Mouse (Mus musculus) neural tube, embryonic 10.5 days (tissue): ENCODE measurements at regions not wholly inside any gene's neighbourhood (a gene's known extent, or its start where the extent isn't known, plus 50 kb on each side); places are given as distances from the start of the nearest gene placed in this dataset.
"Not testable (repeated sequence)": the region's sequence is repeated elsewhere in the genome, so short reads cannot be mapped to it uniquely, and the experiment has no call there.

Experiments
- DNase-seq: peaks from one replicate; pipeline ENCODE4 v3.0.0-alpha.2; 2017; ENCODE audit warnings: low spot score; ENCODE audit errors: extremely low spot score

DNA sequence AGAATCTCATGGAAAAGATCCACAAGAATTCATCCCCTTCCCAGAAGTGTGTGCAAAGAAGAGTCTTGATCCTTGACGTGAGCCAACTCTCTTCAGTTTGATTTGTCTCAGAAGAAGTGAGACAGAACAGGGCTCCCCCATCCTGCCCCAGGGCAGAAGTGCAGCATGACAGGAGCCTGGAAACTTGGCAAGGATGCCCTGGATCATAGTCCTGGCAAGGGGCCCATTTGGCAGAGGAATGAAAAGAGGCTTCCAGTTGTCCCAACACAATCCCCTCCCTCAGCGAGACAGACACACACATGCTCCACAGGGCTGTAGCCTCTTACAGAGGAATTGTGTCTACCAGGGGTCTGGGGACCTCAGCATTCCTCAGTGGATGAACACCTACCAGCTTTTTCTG lies 102.7 kb downstream of the Ptpn20 start:
- no peak for DNase-seq

DNA sequence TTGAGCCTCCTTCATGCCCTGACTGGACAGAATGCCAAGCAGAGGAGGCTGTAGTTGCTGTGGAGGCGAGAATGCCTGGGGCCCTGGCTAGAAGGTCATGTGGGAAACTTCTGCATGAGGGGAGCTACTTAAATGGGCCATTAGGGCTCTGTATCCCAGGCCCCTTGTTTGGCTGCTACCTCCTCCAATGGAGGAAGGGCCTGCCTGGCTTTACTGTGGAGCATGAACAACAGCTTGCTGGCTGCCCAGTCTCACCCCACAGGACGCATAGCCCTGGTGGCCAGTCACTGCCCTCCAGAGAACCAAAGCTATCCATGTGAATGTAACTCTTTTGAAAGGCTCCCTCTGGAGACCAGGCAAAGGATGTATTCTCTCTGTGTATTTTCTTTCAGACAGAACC lies 105.2 kb downstream of the Ptpn20 start:
- no peak for DNase-seq

GRCm38 (mm10) chr14:33695362-33695982 lies 106.5 kb downstream of the Ptpn20 start:
- peak; percentile 90 for DNase-seq

- no peak for DNase-seq
These were observed 107.8 kb downstream of the Ptpn20 start for GRCm38 (mm10) chr14:33696817-33697216.

DNA sequence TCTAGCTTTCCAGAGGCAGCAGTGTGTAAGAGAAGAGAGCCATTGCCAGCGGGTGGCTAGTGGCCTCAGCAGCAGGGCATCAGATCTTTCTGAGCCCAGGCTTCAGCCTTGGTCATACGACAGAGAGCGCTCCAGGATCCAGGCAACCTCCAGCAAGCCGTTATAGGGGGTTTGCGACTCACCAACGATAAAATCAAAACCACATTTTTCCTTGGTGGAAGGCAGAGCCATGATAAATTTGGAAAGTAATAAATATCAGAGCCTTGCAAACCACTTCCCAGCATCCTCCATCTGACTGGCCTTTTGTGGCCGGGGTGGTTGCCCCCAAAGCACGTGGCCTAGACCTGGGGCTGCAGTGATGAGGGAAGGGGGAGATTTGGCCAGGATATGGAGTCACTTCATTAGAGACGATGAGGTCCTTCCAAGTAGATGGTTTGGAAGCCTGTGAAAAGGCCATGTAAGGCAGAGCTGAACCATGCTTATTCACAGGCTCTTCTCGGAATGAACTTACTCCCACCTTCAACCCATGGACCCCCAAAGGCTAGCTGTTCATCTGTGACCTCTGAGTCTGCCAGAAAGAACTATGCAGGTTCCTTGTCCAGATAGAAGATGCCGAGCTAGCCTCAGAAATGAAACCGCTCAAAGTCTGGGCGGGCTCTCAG lies 110.9 kb downstream of the Ptpn20 start:
- DNase-seq: no peak

DNA sequence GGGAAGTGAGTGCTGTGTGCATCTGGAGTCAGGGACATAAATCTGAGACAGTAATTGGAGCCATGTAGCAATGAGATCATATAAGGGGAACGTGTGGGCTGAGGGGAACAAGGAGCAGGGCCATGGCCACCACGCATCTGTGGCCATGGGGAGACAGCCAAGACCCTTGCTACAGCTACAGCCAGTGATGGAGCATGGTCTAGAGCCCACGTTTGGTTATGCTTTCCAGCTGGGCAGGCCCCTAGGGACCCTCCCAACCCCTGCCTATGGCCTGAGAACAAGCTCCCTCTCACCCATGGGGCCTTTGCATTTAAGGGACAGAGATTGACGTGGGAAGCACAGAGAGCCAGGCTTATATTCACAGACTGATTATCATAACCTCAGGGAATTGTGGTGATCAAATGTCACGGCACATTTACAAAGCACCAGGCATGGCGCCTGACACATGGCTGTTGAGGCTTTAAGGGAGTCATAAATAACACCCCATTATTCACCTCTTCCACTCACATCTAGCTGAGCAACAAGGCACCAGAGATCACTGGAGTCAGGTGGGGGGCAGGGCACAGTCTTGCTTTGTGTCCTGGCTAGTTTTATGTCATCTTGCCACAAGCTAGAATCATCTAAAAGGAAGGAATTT lies 118.8 kb downstream of the Ptpn20 start:
- no peak for DNase-seq

DNA sequence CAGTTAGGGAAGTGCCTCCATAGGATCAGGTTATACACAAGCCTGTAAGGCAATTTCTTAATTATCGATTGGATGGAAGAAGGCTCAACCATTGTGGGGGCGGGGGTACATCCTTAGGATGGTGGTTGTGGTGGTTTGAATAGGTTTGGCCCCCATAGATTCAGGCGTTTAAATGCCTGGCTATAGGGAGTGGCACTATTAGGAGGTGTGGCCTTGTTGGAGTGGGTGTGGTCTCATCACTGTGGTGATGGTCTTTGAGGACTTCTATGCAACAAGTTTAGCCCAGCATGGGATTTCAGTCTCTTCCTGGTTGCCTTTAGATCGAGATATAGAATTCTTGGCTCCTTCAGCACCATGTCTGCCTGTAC lies 119.3 kb downstream of the Ptpn20 start:
- no peak for DNase-seq

DNA sequence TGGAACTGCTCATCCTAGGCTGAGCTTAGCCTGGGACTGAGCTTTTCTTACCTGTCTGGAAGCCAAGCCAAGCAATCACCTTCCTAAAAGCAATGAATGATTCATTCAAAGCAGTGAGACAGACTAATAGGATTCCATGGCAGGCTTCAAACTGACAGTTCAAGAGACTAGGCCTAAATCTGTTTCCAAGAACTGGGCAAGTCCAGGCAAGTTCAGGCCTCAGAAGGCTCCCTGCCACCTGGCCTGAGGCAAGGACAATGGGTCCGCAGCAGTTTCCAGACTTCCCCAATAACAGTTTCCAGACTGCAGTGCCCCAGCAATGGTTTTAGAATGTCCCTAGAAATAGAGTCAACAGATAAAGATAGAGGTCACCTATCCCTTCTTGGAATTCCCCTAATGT lies 123.5 kb downstream of the Ptpn20 start:
- no peak for DNase-seq

GRCm38 (mm10) chr14:33719651-33720050 lies 130.6 kb downstream of the Ptpn20 start:
- DNase-seq: no peak

DNA sequence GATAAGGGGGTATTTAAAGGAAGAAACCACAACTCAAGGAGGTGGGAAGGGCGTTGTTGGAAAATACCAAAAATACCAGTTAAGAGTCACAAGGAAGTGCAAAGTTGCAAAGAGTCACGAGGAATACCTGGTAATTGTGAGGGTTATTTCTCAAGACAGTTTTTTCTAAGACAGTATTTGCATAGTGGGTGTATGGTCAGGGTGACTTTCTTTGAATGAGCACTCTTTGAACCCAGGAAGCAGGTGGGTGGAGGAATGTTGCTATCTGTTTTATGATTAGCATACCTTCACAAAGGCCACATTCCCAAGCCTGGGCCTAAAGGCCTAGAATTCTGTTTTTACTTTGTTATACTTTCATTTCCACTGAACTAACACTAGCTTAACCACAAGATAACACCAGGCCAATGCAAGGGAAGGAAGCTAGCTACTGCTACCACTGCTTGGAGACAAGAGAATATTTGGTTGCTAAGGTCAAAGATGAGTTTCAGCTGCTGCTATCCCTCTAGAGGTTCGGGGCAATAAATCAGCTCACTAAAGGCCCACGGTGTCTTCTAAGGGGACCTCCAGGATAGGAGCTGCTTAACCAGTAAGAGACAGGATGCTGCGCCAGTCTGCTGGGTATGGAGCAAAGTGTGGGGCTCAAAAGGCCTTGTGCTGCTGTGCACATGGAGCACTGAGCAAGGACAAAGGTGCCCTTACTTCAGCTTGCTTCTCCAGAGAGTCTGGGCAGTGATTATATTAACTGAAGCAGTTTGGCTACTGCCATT lies 133.6 kb downstream of the Ptpn20 start:
- not testable (repeated sequence) for DNase-seq

DNA sequence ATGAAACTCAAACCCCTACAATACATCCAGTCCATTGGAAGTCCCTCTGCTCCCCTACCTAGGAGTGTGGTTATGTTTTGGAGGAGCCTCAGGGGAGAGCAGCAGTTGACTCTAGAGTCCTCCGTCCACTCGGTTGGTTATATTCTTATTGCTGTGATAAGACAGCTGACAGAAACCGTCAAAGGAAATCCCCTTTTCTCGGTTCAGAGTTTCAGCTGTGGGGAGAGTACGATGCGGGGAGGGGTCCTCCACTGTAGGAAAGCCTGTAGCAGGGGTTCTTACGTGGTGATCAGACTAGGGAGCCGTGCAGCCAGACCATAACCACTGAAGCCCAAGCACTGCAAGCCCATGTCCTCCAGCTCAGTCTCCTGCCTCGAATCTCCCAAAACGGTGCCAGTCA lies 137.5 kb downstream of the Ptpn20 start:
- DNase-seq: no peak

DNA sequence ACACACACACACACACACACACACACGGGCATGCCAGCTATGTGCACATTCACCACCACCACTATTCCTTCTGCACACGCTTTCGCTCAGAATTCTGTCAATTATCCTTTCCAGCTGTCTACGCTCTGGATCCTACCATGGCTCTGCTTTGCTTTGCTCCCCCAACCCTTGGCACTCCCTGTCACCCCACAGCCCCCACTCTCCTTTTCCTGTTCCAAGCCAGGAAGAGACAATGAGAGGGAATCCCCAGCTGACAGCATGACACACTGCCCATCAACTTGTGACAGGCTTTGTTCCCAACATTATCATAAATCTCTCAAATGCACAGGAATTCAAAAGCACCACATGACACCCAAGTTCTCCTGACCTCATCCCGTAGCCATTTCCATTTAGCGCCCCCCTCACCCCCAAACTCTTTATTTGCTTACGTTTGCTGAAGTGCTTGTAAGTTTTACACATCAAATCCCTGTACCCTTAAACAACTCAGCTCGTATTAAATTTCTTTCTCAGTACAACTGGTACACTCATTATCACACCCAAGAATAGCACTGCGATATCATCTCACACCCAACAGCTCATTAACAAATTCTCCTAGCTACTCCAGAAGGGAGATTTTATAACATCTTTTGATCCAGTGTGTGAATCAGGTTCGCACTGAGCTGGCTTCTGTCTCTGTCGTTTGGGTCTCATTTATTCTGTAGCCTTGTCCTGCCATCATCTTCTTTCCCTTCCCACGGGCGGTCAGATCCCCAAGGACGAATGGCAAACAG lies 140.3 kb downstream of the Ptpn20 start:
- DNase-seq: no peak

DNA sequence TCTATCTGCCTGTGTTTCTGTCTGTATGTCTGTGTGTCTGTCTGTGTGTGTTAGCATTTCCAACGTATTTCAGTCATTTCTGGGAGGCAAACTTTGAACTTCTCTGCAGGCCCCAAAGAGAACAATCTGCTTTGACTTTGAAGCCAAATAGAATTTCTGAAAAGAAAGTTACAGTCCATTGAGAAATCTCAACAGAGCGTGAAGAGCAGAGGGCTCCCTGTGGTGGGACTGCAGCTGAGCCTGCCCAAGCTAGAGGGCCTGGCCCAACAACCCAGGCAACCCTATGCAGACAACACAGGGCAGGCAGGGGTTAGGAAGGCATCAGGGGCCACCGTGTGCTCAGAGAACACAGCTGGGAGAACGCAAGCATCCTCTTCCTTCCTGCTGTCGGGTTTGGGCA lies 143.7 kb downstream of the Ptpn20 start:
- DNase-seq: no peak

DNA sequence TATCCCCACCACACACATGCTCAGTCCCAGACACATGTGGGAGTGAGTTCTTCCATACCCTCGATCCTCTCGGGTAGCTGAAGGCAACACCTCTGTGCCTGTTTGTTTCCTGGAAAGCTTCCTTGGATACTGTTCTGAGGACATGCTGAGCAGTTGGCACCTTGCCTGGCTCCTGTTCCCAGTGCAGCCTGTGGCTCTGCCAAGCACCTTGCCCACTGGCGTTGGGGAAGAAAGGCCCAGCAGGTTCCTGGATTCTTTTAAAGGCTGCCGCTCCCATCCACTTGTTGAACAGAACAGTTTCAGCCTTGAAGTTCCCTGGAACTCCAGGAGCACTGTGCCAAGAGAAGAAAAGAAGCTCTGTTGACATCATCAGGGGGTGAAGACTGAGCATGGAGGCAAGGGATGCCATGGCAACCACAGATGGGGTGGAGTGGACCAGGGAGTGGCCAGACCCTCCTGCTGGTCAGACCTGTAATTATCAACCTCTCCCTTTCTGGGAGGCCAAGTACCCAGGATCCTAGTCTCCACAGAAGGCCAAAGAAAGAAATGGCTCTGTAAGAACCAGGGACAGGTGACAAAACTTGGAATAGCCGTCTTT lies 145.5 kb downstream of the Ptpn20 start:
- DNase-seq: no peak

- DNase-seq: no peak
These were observed 146.6 kb downstream of the Ptpn20 start for GRCm38 (mm10) chr14:33735653-33736052.

DNA sequence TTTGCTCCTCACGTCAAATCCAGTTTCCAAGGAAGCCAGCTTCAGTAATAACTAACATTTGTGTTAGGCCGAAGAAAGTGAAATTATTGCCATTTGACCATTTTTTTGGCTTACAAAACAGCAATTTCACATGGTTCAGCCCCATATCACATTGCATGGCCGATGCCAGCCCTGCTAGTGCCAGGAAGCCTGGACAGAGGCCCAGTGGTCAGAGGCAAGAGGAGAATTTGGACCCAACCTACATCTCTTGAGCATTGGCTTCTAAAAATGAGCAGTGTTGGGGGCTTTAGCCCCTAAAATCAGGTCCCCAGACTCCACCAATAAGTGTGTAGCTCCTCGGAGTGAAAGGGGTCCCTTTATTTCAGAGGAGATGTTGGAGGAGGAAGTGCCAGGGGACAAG lies 157.2 kb downstream of the Ptpn20 start:
- no peak for DNase-seq

- DNase-seq: no peak
These were observed 163.7 kb upstream of the Gdf10 start for GRCm38 (mm10) chr14:33759656-33760055.

GRCm38 (mm10) chr14:33763641-33764046 lies 159.7 kb upstream of the Gdf10 start:
- peak; percentile 15 for DNase-seq

DNA sequence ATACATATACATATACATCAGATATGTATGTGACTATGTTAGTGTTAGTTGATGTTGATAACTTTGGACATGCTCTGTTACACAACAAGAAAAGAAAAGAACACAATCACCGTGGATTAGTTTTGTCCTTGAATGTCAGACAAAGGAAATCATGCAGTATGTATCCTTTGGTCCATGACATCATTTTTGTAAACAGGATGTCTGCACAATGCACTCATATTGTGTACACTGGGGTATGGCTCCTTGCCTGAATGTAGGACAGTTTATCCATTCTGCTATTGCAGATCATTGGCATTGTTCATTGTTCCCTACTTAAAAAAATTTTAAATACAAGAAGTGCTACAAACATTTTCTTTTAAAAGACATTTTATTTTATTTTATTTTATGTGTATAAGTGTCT lies 157.6 kb upstream of the Gdf10 start:
- DNase-seq: no peak

DNA sequence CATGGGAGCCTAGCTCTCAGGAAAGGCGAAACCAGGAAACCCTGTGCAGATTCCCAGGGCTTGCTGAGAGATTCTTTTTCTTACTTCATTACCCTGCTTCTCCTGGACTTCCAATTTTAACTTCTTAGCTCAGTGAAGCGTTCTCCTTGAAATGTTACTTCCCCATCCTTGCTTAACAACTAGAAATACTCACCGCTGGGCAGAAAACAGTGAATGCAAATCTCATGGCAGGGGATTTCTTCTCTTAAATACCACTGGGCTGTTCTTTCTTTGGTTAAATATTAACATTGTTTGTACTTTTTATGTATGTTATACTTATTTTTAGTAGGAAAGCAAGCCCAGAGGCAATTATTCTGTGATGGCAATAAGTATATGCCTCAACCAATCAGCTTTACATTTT lies 151.0 kb upstream of the Gdf10 start:
- no peak for DNase-seq

DNA sequence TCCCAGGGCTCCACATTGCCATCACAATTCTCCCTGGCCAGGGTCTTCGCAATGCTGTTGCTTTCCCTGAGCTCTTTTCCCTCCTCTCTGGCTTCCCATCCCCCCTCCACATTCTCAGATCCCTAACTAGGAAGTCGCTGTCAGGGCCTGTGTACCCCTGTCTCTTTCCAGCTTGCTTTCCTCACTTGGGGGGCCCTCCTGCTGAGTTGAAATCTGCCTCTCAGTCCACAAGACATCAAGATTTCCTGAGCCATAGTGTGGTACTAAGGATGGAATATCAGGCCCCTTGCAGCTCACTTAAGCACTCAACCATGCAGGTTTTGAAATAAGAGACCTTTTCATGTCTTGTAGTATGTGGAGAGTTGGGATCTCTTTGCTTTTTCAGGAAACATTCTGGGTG lies 133.8 kb upstream of the Gdf10 start:
- DNase-seq: no peak
